Mouse (Mus musculus) cortical plate, adult 2 months (tissue): ENCODE measurements around the gene Arl8a. TPM values are rescaled to one million over a fixed set of nuclear protein-coding genes. Genes with fewer than 3 reads are reported as not detected.
"Not testable (repeated sequence)": the region's sequence is repeated elsewhere in the genome, so short reads cannot be mapped to it uniquely, and the experiment has no call there.

Experiments
- H3K27ac ChIP-seq: fragments of 200-500 bp; 2 replicates; pipeline ENCODE4 v1.5.1; 2012; ENCODE audit warnings: low read length, control low read depth, inconsistent platforms; ENCODE audit not compliant: insufficient read depth
- H3K4me1 ChIP-seq: fragments of 200-500 bp; 2 replicates; pipeline ENCODE4 v1.6.1; 2011; ENCODE audit warnings: low read length; ENCODE audit not compliant: control insufficient read depth, insufficient read depth
- H3K4me3 ChIP-seq: fragments of 200-500 bp; 2 replicates; pipeline ENCODE4 v1.5.1; 2011; ENCODE audit warnings: mild to moderate bottlenecking, low read length, control low read depth; ENCODE audit not compliant: insufficient read depth
- CTCF ChIP-seq: fragments of 200-500 bp; IDR thresholded peaks from 2 replicates; pipeline ENCODE4 v1.5.1; 2011; ENCODE audit warnings: mild to moderate bottlenecking, control low read depth, low read length; ENCODE audit not compliant: insufficient read depth; ENCODE audit errors: extremely low read depth
- POLR2A ChIP-seq: fragments of 200-500 bp; IDR thresholded peaks from 2 replicates; pipeline ENCODE4 v1.6.1; 2011; ENCODE audit warnings: mild to moderate bottlenecking, low read length, control low read depth; ENCODE audit not compliant: insufficient read depth; ENCODE audit errors: extremely low read depth
- polyA plus RNA-seq: library from polyadenylated mRNA; depleted of rRNA; stranded (reverse); fragments of >200 nt; gene quantifications from 2 replicates; pipeline ENCODE4 v1.2.3, GENCODE M21; 2012; rRNA removed

Arl8a gene
- polyA plus RNA-seq, 1 experiment = 358 TPM

DNA sequence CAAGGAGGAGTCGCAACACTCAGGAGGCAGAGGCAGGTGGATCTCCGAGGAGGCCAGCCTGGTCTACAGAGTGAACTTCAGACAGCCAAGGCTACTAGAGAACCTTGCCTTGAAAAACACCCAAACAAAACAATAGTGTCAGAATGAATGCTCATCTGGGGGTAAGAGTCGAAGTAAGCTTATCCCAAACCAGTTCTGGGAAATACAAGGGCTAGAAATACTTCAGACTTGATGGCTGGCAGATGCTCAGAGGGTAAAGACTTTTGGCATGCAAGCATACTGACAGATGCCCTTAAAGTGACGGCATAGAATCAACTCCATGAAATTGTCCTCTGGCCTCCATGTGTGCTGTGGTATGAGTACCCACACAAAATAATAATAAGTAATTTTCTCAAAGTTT, 42.6 kb downstream of the Arl8a start:
- no peak for TF ChIP-seq POLR2A
- no peak for TF ChIP-seq CTCF
- no peaks in the 10 kb centered on the region for H3K4me1 ChIP-seq
- no peak overlapping the region for H3K27ac ChIP-seq
- no peak overlapping the region for H3K4me3 ChIP-seq

DNA sequence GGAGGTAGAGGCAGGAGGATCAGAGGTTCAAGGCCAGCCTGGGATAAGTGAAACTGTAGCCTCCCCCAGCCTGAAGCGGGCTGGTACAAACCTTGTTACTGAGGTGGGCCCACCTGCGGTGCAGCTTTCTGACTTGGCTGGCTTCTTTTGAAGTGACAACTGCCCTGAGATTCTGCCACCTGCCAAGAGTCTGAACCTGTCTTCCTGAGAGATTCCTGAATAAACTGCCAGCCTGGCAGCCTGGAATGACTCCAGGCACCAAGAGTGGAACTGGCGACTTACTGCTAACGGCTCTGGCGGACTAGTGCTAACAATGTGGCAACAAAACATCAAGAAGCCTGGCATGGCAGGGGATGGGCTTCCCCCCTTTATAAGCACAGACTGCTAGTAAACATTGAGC, 47.7 kb downstream of the Arl8a start:
- H3K27ac ChIP-seq, H3K4me1 ChIP-seq, H3K4me3 ChIP-seq: not testable (repeated sequence)

DNA sequence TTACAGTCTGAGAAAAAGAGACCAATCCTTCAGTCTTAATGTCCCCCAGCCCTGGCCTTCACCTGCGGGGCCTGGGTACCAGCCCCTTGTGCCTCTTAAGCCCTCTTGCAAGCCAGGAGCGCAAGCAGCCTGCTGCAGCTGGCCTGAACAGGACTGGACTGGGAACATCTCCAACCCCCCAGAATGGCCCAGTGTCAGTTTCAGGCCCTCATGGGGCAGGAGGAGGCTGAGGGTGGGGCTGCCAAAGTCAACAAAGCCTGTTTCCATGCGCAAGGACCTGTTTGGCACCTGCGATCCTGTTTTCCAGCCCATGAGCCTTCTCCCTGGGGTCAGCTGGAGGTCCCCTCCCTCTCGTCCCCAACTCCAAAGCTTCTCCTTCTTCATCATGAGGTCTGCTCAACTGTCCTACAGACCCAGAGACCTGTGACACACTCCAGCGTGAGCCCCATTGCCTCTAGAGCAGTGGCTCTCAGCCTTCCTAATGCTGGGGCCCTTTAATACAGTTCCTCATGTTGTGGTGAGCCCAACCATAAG, 49.4 kb downstream of the Arl8a start:
- TF ChIP-seq CTCF = no peak
- TF ChIP-seq POLR2A = no peak
- no peak overlapping the region for H3K27ac ChIP-seq
- no peaks in the 10 kb centered on the region for H3K4me1 ChIP-seq
- H3K4me3 ChIP-seq = no peak overlapping the region

DNA sequence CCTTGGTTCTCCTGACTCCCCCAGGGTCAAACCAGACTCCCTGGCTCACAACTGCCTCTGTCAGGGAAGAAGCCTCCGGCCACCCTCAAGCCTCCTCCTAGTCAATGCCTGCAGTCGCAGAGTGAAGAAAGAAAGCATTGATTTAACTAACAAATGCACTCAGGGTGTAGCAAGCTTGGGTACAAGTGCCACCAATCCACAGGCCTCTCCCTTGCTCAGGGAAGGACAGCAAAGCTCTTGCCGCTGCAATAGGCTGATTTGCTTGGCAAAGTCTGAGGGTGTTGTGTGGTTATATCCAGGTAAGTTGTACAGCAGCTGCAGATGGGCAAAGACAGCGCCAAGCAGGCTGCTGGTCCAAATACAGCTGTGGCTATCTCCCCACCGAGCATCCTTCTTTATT, 51.8 kb downstream of the Arl8a start:
- no peaks in the 10 kb centered on the region for H3K4me1 ChIP-seq
- H3K27ac ChIP-seq = no peak overlapping the region
- no peak for TF ChIP-seq CTCF
- TF ChIP-seq POLR2A = no peak

DNA sequence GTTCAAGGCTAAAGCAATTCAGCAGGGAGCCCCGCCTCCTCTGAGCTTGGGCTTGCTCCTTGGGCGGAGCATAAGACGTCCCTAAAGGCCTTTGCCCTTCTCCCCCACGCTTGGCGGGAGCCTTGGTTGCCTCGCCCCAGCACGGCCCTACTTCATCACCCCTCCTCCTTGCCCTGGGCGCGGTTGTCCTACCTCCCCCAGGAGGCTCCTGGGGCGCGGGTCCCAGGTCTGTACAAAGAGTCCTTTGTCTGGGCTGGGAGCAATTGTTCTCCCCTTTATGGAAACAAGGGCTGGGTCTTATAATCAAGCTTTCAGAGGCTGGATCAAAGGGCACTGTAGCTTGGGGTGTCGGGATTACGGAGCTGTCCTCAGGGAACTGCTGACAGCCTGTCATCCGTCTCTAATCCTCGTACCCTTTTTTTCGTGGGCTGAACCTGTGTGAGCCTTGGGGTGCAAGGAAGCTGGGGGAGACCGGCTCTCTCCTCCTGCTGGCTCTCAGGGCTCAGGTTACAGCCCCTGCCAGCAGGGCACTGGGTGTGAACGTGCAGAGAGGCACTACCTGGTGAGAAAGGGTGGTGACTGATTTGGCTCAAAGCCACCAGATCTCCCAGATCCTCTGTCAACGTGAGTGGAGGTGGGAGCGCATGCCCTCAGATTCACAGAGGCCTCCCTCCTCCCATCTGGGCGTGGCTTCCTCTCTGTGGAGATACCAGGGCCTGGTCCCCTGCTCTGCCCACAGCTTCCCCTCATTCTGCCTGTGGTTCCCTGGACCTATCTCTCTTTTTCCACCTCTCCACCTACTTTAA, 52.6 kb downstream of the Arl8a start:
- Histone ChIP-seq H3K4me1 (no peaks in the 10 kb centered on the region), H3K27ac (peak overlapping the region; percentile 57; the same call in 1 of the 2 replicates), H3K4me3 (no peak overlapping the region)
- TF ChIP-seq POLR2A (no peak), CTCF (no peak)

More for the DNA sequence above, 51.8 kb downstream of the Arl8a start:
- H3K4me3 ChIP-seq = no peak overlapping the region

DNA sequence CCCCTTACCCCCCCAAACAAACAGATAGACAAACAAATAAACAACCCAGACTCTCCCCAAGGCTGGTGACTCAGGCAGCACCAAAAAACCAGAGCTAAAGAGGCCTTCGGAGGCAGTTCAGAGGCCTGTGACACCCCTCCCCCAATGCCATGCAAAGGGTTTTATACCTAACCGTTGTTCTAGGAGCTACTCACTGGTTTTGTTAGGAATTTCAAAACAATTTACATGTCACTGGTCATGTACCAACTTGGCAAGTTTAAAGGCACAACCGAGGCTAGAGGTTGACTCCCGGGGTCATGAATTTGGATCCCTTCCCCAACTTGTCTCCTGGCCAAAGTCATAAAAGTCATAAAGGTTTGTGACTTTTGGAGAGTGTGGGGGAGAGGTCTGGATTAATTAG, 53.8 kb downstream of the Arl8a start:
- H3K27ac ChIP-seq = no peak overlapping the region
- H3K4me1 ChIP-seq = no peaks in the 10 kb centered on the region
- no peak overlapping the region for H3K4me3 ChIP-seq
- no peak for TF ChIP-seq CTCF
- no peak for TF ChIP-seq POLR2A

DNA sequence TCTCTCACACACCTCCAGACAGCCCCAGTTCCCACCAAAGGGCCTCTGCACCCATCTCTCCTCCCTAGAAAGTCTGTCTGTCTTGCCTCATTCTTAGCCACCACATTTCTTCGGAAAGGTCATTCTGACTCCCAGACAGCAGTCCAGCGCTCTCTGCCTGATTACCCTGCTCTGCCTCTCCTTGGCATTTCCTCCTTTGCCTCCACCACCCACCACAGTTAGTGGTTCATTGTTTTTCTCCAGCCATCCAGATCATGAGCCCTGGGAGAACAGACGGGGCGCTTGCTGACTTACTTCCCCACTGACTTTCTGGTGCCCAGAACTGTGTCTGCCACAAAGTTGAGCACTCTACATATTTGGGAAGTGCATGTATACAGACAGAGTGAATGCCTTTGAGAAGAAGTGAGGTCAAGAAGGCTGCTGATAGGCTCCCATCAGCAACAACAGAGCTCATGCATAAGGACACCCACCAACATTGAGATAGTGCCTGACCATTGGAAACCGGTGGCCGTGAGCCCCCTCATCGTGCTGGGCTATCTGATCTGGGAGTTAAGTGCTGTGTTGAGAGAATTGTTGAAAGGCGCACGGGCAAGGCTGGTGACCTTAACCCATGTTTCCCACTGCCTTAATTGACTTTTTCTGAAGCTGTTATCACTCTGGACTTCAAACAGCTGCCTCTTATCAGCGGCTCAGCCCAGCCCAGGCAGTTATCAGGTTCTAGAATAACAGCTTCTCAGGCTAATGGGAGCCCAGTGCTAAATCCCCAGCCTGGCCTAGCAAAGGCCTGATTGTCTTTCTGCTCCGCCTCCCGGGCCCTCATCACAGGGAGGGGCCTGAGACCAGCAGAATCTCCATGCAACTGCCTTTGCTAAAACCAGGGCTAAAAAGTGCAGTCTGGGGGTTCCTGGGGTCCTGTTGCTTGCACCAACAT, 57.8 kb downstream of the Arl8a start:
- Histone ChIP-seq H3K4me3 (no peak overlapping the region), H3K27ac (no peak overlapping the region), H3K4me1 (no peaks in the 10 kb centered on the region)
- TF ChIP-seq CTCF (no peak), POLR2A (no peak)

DNA sequence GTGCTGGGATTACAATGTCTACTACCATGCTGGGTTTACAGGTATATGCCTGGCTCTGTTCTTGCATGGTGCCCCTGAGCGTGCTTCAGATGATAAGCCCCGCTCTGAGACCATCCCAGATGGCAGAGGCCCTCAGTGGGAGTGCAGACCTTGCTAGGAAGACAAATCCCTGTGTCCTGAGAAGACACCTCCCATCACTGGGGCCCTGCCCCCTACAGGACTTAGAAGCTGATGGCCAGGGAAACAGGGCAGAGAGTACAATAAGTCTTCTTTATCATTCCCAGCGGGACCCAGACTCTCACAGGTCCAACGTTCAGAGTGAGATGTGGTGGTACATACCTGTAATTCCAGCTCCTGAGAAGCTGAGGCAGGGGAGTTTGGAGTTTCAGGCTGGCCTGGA, 58.6 kb downstream of the Arl8a start:
- Histone ChIP-seq H3K4me1 (no peaks in the 10 kb centered on the region), H3K27ac (no peak overlapping the region), H3K4me3 (no peak overlapping the region)
- TF ChIP-seq CTCF (no peak), POLR2A (no peak)

Other genes with a start within 250 kb of the Arl8a start
- gene Ppp1r12b, start 190.9 kb upstream of the Arl8a start, polyA plus RNA-seq = 31.5 and 32.8 TPM in 2 replicates
- 2.3 and 2.5 TPM in 2 replicates for gene Ube2t, start 184.3 kb upstream of the Arl8a start, polyA plus RNA-seq
- gene Lgr6, start 41.5 kb upstream of the Arl8a start, polyA plus RNA-seq = 1.5 and 1.6 TPM in 2 replicates
- 0.08 and 0.86 TPM in 2 replicates for gene Ptpn7, start 14.1 kb upstream of the Arl8a start, polyA plus RNA-seq
- 324 and 331 TPM in 2 replicates for gene Gpr37l1, start 20.9 kb downstream of the Arl8a start, polyA plus RNA-seq
- gene Elf3, start 111.7 kb downstream of the Arl8a start, polyA plus RNA-seq = 0.11 and 0.21 TPM in 2 replicates
- gene Rnpep, start 137.3 kb downstream of the Arl8a start, polyA plus RNA-seq = 47.4 and 53.8 TPM in 2 replicates
- gene Timm17a, start 167.0 kb downstream of the Arl8a start, polyA plus RNA-seq = 82.7 and 88.6 TPM in 2 replicates
- 0.58 and 0.87 TPM in 2 replicates for gene Lmod1, start 178.0 kb downstream of the Arl8a start, polyA plus RNA-seq
- gene Shisa4, start 228.4 kb downstream of the Arl8a start, polyA plus RNA-seq = 219 and 220 TPM in 2 replicates